23 mouse cellular contexts compared by ENCODE assay signal in genomic region chr12:12803602-12804001, GRCm38 (mm10).
A peak's percentile ranks its signal among the peaks of the same experiment; 100 is the strongest.
DNase-seq lines count a peak whose midpoint lies in the region; ATAC-seq and TF ChIP-seq lines count a peak whose summit lies in the region.
"Had no signal": no experiment of that assay in that cellular context is flagged by ENCODE, and none has a peak within 500 bp of the region (broad histone marks: within the 10 kb centered on the region; RNA-seq: fewer than 3 reads in every experiment).

No protein-coding gene starts in this region.

- H3K9me3 ChIP-seq in forebrain, embryonic 10.5 days: no peaks in the 10 kb centered on the region
- no peaks in the 10 kb centered on the region for H3K9me3 ChIP-seq in forebrain, embryonic 12.5 days
- no peaks in the 10 kb centered on the region for H3K9me3 ChIP-seq in CH12.LX (replicated peaks; ENCODE audit: low read length)
- H3K9me3 ChIP-seq: embryonic facial prominence, embryonic 10.5 days; heart, embryonic 13.5 days; intestine, embryonic 15.5 days had no signal

- dilution Hi-C loops in CH12.LX (cut with MboI; ENCODE audit: extremely low pct_ligation_motif_present, extremely low pct_unique_long_range_greater_than_20kb, low sequenced_read_pairs): no loop called here

- peaks cover 32% of the 10 kb centered on the region for H3K4me1 ChIP-seq in forebrain, embryonic 10.5 days
- H3K4me1 ChIP-seq in forebrain, embryonic 12.5 days: peaks cover 20% of the 10 kb centered on the region
- 0 out of 2 replicates have a peak, but pooled peaks cover 2% of the 10 kb centered on the region for H3K4me1 ChIP-seq in kidney, adult 2 months (ENCODE audit: control insufficient read depth, insufficient read depth, low read length)
- peaks cover 2 to 29% of the 10 kb centered on the region in 2 experiments; a peak in 3 of 4 replicates for H3K4me1 ChIP-seq in CH12.LX (ENCODE audit: control insufficient read depth in 1 of 2, insufficient read depth in 2 of 2)

- no peak for TF ChIP-seq RAD21 in CH12.LX (IDR thresholded peaks at IDR 0.05; ENCODE audit: low read depth, low read length)

- no peak for TF ChIP-seq POLR2A in kidney, adult 2 months (IDR thresholded peaks at IDR 0.05; ENCODE audit: low read depth, low read length)
- TF ChIP-seq POLR2A in CH12.LX (IDR thresholded peaks at IDR 0.05; ENCODE audit: low read depth, low read length): no peak

- no peak overlapping the region for H3K9ac ChIP-seq in forebrain, embryonic 12.5 days
- no peak overlapping the region for H3K9ac ChIP-seq in CH12.LX (ENCODE audit: insufficient read depth, low read depth)
- H3K9ac ChIP-seq: heart, embryonic 13.5 days; hindbrain, embryonic 14.5 days; intestine, embryonic 15.5 days had no signal

- no peaks in the 10 kb centered on the region for H3K79me2 ChIP-seq in CH12.LX (replicated peaks; ENCODE audit: control insufficient read depth, extremely low read depth, insufficient read depth, poor library complexity, severe bottlenecking)

- no peaks in the 10 kb centered on the region for H3K36me3 ChIP-seq in forebrain, embryonic 10.5 days (replicated peaks)
- H3K36me3 ChIP-seq in forebrain, embryonic 12.5 days (replicated peaks): no peaks in the 10 kb centered on the region
- H3K36me3 ChIP-seq in kidney, adult 2 months (ENCODE audit: control insufficient read depth, insufficient read depth, low read length): no peaks in the 10 kb centered on the region
- H3K36me3 ChIP-seq in CH12.LX (replicated peaks in 1 of 2; ENCODE audit: control insufficient read depth in 1 of 2, insufficient read depth in 1 of 2, low read length in 1 of 2): no peaks in the 10 kb centered on the region
- H3K36me3 ChIP-seq: embryonic facial prominence, embryonic 10.5 days; G1E; heart, embryonic 13.5 days; intestine, embryonic 15.5 days had no signal

- H3K27ac ChIP-seq in forebrain, embryonic 10.5 days: 0 out of 2 replicates have a peak overlapping the region, but pooled peaks have one; percentile 27
- no peak overlapping the region for H3K27ac ChIP-seq in forebrain, embryonic 12.5 days
- no peak overlapping the region for H3K27ac ChIP-seq in kidney, adult 2 months (ENCODE audit: insufficient read depth, low read depth, low read length)
- H3K27ac ChIP-seq in CH12.LX (ENCODE audit: insufficient read depth, low read depth): no peak overlapping the region
- H3K27ac ChIP-seq: embryonic facial prominence, embryonic 10.5 days; heart, embryonic 13.5 days; hindbrain, embryonic 14.5 days; intestine, embryonic 15.5 days had no signal

- H3K4me3 ChIP-seq in forebrain, embryonic 10.5 days: no peak overlapping the region
- no peak overlapping the region for H3K4me3 ChIP-seq in forebrain, embryonic 12.5 days (replicated peaks)
- no peak overlapping the region for H3K4me3 ChIP-seq in kidney, adult 2 months (ENCODE audit: insufficient read depth, low read depth, low read length)
- H3K4me3 ChIP-seq in CH12.LX (replicated peaks in 1 of 3; ENCODE audit: low read depth in 2 of 3, low read length in 2 of 3, poor library complexity in 1 of 3): no peak overlapping the region
- H3K4me3 ChIP-seq: embryonic facial prominence, embryonic 10.5 days; heart, embryonic 13.5 days; intestine, embryonic 15.5 days had no signal

- TF ChIP-seq CTCF in kidney, adult 2 months (conservative IDR thresholded peaks at IDR 0.05; ENCODE audit: insufficient read depth, insufficient read length, low read depth, low read length): no peak
- TF ChIP-seq CTCF in CH12.LX (conservative IDR thresholded peaks at IDR 0.05 in 1 of 2, IDR thresholded peaks at IDR 0.05 in 1 of 2; ENCODE audit: low read depth in 2 of 2, low read length in 2 of 2): no peak

- 0 out of 2 replicates have a peak, but pooled peaks have one; percentile 17 for TF ChIP-seq EP300 in CH12.LX (IDR thresholded peaks at IDR 0.05; ENCODE audit: low read length)

- no peak for DNase-seq in forebrain, embryonic 10.5 days (ENCODE audit: extremely low spot score, low spot score)
- peak; percentile 8 for DNase-seq in kidney, adult 2 months
- DNase-seq in kidney, postnatal 14 days: no peak
- peak; percentile 64 for DNase-seq in CH12.LX (ENCODE audit: extremely low read depth)
- peak; percentile 95 for DNase-seq in R1 (ENCODE audit: low read depth, low spot score)
- no peak for DNase-seq in heart, postnatal 4 days
- DNase-seq in cerebellum, postnatal 4 days (ENCODE audit: low spot score in 2 of 2): no peak
- DNase-seq: adrenal gland, postnatal 14 days; B cell, adult 2 months; cerebellum, adult 8-10 months; cerebellum, postnatal 25 days; gastrocnemius, postnatal 36 days; heart, adult 11 months; heart, postnatal 36 days; kidney, adult 18-20 months had no signal

- 61% methylated on average over 2 of the region's 2 CpGs for WGBS in forebrain, embryonic 10.5 days
- 52% methylated on average over 2 of the region's 2 CpGs for WGBS in forebrain, embryonic 12.5 days
- 41% methylated on average over 2 of the region's 2 CpGs for WGBS in kidney, adult 2 months

- in situ Hi-C loops in CH12.LX (cut with MboI; ENCODE audit: low pct_ligation_motif_present, low pct_unique_long_range_greater_than_20kb, low sequenced_read_pairs): no loop called here

- no peak for ATAC-seq in forebrain, embryonic 12.5 days (ENCODE audit: low FRiP score)
- ATAC-seq: activated CD4-positive, CD25-positive, alpha-beta regulatory T cell, adult 4 months; CD4-positive, CD25-positive, alpha-beta regulatory T cell, adult 4 months; intestine, embryonic 15.5 days had no signal

- peaks cover 13% of the 10 kb centered on the region; the same call in 1 of the 2 replicates for H3K27me3 ChIP-seq in forebrain, embryonic 10.5 days (ENCODE audit: poor library complexity, severe bottlenecking)
- H3K27me3 ChIP-seq in forebrain, embryonic 12.5 days: 0 out of 2 replicates have a peak, but pooled peaks cover 7% of the 10 kb centered on the region
- no peaks in the 10 kb centered on the region for H3K27me3 ChIP-seq in kidney, adult 2 months (replicated peaks; ENCODE audit: control insufficient read depth, insufficient read depth, low read length)
- H3K27me3 ChIP-seq in CH12.LX (replicated peaks): no peaks in the 10 kb centered on the region
- H3K27me3 ChIP-seq: heart, embryonic 13.5 days; intestine, embryonic 15.5 days had no signal

- no peak overlapping the region for H3K4me2 ChIP-seq in forebrain, embryonic 12.5 days
- no peak overlapping the region for H3K4me2 ChIP-seq in CH12.LX (ENCODE audit: insufficient read depth, low read depth, poor library complexity, severe bottlenecking)
- H3K4me2 ChIP-seq: heart, embryonic 13.5 days; hindbrain, embryonic 14.5 days; intestine, embryonic 15.5 days had no signal

TF ChIP-seq in CH12.LX, 34 proteins besides CTCF, POLR2A, EP300 and RAD21:
- TF ChIP-seq MAFK (IDR thresholded peaks at IDR 0.05; ENCODE audit: insufficient replicate concordance, low read length) (no peak), RCOR1 (conservative IDR thresholded peaks at IDR 0.05; ENCODE audit: low read depth, low read length) (no peak), KAT2A (IDR thresholded peaks at IDR 0.05; ENCODE audit: insufficient replicate concordance, low read length) (no peak), PAX5 (IDR thresholded peaks at IDR 0.05; ENCODE audit: low read length) (no peak), UBTF (IDR thresholded peaks at IDR 0.05; ENCODE audit: low read depth, low read length) (no peak), JUN (IDR thresholded peaks at IDR 0.05; ENCODE audit: insufficient read depth, low read depth, low read length) (no peak), MYC (IDR thresholded peaks at IDR 0.05; ENCODE audit: low read depth, low read length) (no peak), NRF1 (IDR thresholded peaks at IDR 0.05; ENCODE audit: low read depth, low read length) (no peak), TCF12 (IDR thresholded peaks at IDR 0.05; ENCODE audit: low read depth, low read length) (no peak), JUND (conservative IDR thresholded peaks at IDR 0.05; ENCODE audit: low read depth, low read length) (no peak), NELFE (IDR thresholded peaks at IDR 0.05; ENCODE audit: low read depth, low read length) (no peak), MXI1 (IDR thresholded peaks at IDR 0.05; ENCODE audit: low read depth, low read length) (no peak), ELF1 (IDR thresholded peaks at IDR 0.05; ENCODE audit: low read depth, low read length) (no peak), CHD2 (IDR thresholded peaks at IDR 0.05; ENCODE audit: low read length) (no peak), ZC3H11A (IDR thresholded peaks at IDR 0.05; ENCODE audit: low read depth, low read length) (no peak), HCFC1 (IDR thresholded peaks at IDR 0.05; ENCODE audit: low read depth, low read length) (no peak)

Comparison
In these comparisons a context has a peak if more than half of its experiments do, and no peak if none do; other contexts are left out.
1. DNase-seq: peak in kidney, adult 2 months (single experiment), CH12.LX (single experiment) and R1 (single experiment); none in forebrain, embryonic 10.5 days (single experiment), kidney, postnatal 14 days (single experiment), heart, postnatal 4 days (single experiment) and cerebellum, postnatal 4 days (0 of 2).